In genomic region chr7:66309950-66310669, GRCm38 (mm10) we compare ENCODE assay signal across 9 mouse cellular contexts. TPM values are rescaled to one million over a fixed set of nuclear protein-coding genes. Genes with fewer than 3 reads are reported as not detected.
DNase-seq lines count a peak whose midpoint lies in the region; ATAC-seq lines count a peak whose summit lies in the region.
"Had no signal": no experiment of that assay in that cellular context is flagged by ENCODE, and none has a peak within 500 bp of the region (broad histone marks: within the 10 kb centered on the region; RNA-seq: fewer than 3 reads in every experiment).

No protein-coding gene starts in this region.

- WGBS in embryonic facial prominence, embryonic 15.5 days: 33% methylated on average over 7 of the region's 7 CpGs

- intact Hi-C loops in heart, postnatal 10 days (cut with DNase I): loop anchor here (1.0 to 2.0 kb wide), 3 partner anchors 33 to 353 kb away; no protein-coding TSS in a partner anchor

- no peak overlapping the region for H3K9ac ChIP-seq in embryonic facial prominence, embryonic 15.5 days
- H3K9ac ChIP-seq: hindbrain, embryonic 15.5 days had no signal

- peaks cover 34% of the 10 kb centered on the region for H3K4me1 ChIP-seq in embryonic facial prominence, embryonic 15.5 days

- peak; percentile 59 for DNase-seq in ovary, postnatal 36 days (ENCODE audit: low spot score)
- DNase-seq in ovary, postnatal 10 days (ENCODE audit: low spot score): no peak
- DNase-seq in adrenal gland, postnatal 14 days: peak; percentile 74
- DNase-seq in heart, postnatal 10 days: peak; percentile 75 to 81
- DNase-seq in layer of hippocampus, postnatal 25 days (ENCODE audit: extremely low spot score in 1 of 2, low spot score in 1 of 2): peak; percentile 49 to 72
- DNase-seq in mesoderm, embryonic 11.5 days (ENCODE audit: low read depth, low spot score): peak; percentile 72
- DNase-seq in thymus, postnatal 0 days (ENCODE audit: low spot score): peak; percentile 64

- no peak for ATAC-seq in embryonic facial prominence, embryonic 15.5 days (ENCODE audit: insufficient number of reproducible peaks, low FRiP score, low TSS enrichment, low read depth)

- H3K4me3 ChIP-seq in embryonic facial prominence, embryonic 15.5 days (replicated peaks): no peak overlapping the region
- H3K4me3 ChIP-seq: hindbrain, embryonic 15.5 days had no signal

- no peaks in the 10 kb centered on the region for H3K9me3 ChIP-seq in embryonic facial prominence, embryonic 15.5 days (replicated peaks)
- H3K9me3 ChIP-seq: hindbrain, embryonic 15.5 days had no signal

- H3K27me3 ChIP-seq in embryonic facial prominence, embryonic 15.5 days: no peaks in the 10 kb centered on the region
- H3K27me3 ChIP-seq: hindbrain, embryonic 15.5 days had no signal

- H3K27ac ChIP-seq in embryonic facial prominence, embryonic 15.5 days (replicated peaks): peak overlapping the region; percentile 58; the same call in 1 of the 2 replicates
- H3K27ac ChIP-seq: hindbrain, embryonic 15.5 days had no signal

- peaks cover 12% of the 10 kb centered on the region for H3K36me3 ChIP-seq in embryonic facial prominence, embryonic 15.5 days
- H3K36me3 ChIP-seq: hindbrain, embryonic 15.5 days had no signal

- H3K4me2 ChIP-seq in embryonic facial prominence, embryonic 15.5 days (replicated peaks): no peak overlapping the region
- H3K4me2 ChIP-seq: hindbrain, embryonic 15.5 days had no signal

RNA-seq across cellular contexts. Expression of gene Gm10974, which starts 55.6 kb away (rescaled TPM):
- total RNA-seq in adrenal gland, postnatal 14 days (2021): not detected in 2 replicates
- polyA plus RNA-seq in embryonic facial prominence, embryonic 15.5 days (2015; fragmentation: Nextera tagmentation; extraction: Ambion mirVana): not detected in 2 replicates
- total RNA-seq in heart, postnatal 10 days (2021): not detected
- total RNA-seq in layer of hippocampus, postnatal 25 days (2021): not detected
- not detected in 2 replicates for polyA plus RNA-seq in thymus, postnatal 0 days (2015; fragmentation: Nextera tagmentation; extraction: Ambion mirVana)
- polyA plus RNA-seq: hindbrain, embryonic 15.5 days had no signal
